Mouse (Mus musculus) cerebellum, adult 8-10 months (tissue): ENCODE data around the gene Sept3.

Source experiments
- DNase-seq: peaks from one replicate; pipeline ENCODE4 v3.0.0; 2022

The Sept3 gene

DNA sequence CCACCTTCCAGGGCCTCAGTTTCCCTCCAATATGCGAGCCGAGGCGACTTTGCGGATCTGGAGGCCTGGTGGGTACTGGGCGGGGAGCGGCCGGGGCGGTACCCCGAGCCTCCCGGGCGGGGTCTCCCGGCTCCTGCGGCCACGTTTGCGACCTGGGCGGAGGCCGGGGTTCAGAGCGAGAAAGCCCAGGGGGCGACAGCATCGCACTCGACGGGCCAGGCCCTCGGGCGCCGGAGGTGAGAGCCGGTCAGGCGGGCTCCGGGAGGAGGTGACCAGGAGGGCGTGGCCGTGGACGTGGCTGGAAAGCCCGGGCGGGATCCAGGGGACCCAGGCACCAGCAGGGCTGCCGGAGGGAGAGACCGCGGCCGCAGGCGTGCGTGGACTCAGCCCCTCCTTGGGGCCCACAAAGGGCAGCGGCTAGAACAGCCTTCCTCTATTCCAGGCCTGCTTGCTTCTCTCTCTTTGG, 66.4 kb downstream of the Sept3 start:
- DNase-seq: no peak

DNA sequence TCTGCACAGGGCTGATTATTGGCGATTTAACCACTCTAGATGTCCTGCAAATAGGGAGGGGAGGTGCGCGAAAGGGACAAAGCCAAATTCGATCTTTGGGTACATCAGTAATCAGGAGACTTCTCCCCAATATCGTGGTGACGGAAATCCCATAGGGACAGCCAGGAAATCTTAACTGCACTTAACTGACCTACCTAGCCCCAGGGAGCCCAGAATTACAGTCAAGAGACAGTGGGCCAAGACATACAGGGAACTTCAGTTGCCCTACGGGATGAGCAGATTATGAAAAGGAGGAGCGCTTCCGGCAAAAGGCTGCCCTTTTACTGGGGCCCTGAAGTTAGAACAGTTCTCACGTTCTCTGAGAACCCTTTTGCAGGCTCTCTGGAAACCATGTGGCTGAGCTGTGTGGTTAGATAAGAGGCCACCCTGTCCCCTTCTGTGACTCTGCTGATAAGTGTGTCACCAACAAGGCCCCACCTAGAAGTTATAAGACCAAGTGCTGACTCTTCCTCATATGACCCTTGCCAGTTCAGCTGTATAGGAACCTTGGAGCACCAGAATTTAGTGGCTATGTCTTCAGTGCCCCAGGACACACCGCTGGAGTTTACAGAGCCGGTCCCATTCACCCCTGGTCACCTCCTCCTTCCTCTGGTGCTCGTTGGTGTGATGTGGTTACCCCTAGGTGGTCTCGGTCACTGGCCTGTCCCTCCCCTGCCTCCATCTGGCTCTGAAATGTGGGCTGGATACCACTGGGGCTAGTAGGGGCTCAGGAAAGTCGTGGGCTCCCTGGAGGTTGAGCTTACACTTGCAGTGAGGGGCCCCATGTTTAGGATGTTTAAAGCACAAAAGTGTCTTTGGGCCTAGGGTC, 67.2 kb downstream of the Sept3 start:
- DNase-seq: no peak

DNA sequence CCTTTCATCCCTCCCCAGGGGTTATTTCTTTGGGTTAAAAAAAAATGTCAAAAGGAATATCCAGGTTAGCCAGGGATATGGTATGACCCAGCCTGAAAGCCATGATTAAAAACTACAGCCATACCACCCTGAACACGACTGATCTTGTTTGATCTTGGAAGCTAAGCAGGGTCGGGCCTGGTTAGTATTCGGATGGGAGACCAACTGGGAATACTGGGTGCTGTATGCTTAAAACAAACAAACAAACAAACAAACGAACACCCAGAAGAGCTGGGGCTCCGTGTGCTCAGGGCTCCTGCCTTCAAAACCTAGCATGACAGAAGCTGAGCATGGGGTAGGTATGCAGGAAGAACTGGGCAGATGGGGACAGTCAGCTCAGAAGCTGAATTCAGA, 67.8 kb downstream of the Sept3 start:
- DNase-seq: no peak

DNA sequence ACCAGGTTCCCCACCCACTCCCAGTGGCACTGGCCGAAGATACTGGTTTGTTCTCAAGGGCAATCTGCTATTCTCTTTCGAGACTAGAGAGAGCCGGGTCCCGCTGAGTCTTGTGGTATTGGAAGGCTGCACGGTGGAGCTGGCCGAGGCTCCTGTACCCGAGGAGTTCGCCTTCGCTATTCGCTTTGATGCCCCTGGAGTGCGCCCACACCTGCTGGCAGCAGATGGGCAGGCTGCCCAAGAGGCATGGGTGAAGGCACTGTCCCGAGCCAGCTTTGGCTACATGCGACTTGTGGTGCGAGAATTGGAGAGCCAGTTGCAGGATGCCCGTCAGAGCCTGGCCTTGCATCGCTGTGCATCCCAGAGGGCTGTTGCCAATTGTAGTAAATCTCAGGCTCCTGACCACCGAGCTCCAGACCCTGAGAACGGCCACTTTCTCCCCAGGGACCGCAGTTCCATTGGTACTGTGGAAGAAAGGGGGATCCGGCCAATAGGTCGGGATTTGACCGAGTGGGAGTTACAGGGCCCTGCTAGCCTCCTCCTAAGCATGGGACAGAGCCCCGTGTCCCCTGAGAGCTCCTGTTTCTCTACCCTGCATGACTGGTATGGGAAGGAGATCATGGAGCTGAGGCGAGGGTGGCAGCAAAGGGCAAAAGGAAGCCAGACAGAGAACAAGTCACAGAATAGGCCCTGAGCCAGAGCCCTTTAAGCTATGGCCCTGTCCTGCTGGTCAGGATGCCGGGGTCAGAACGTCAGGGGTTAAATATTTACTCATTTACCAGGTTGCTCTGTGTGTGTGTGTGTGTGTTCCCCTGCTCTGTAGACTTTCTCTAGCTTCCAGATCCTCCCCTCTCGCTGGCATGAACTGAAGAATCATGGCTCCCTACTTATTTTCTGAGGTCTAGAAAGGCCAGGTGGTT, 68.9 kb downstream of the Sept3 start:
- no peak for DNase-seq
